Mouse (Mus musculus): ENCODE measurements around the gene Glt28d2.

DNA sequence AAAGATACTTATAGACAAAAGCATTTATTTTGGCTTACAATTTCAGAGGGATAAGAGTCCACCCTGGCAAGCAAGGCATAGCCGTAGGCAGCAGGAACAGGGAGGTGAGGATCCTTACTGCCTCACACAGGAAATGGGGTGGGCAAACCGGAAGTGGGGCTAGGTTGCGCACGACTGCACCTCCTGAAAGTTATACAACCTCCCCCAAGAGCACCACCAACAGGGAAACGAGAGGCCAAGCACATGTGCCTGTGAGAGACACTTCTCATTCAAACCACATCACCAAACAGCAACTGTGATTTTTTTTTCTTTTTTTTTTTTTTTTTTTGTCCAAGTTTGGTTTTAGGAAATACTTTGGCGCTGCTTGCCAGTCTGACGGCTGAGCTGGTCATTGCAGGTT, 19.8 kb upstream of the Glt28d2 start:
- TF ChIP-seq CTCF (IDR thresholded peaks at IDR 0.05; ENCODE audit: low read depth, low read length) (no peak), GATA1 (IDR thresholded peaks at IDR 0.05; ENCODE audit: borderline replicate concordance, low read length) (no peak), GATA2 (IDR thresholded peaks at IDR 0.05; ENCODE audit: borderline replicate concordance, low read depth, low read length) (no peak)
